Mouse (Mus musculus) heart, embryonic 10.5 days (tissue): ENCODE measurements around the gene Slc6a11. TPM values are rescaled to one million over a fixed set of nuclear protein-coding genes. Genes with fewer than 3 reads are reported as not detected.

Experiments used
- DNase-seq: peaks from one replicate; pipeline ENCODE4 v3.0.0-alpha.2; 2017; ENCODE audit warnings: low spot score
- H3K27ac ChIP-seq: fragments of 300-500 bp; sonication (generic); 2 replicates; pipeline ENCODE4 v1.5.1; 2016; ENCODE audit warnings: mild to moderate bottlenecking
- H3K27me3 ChIP-seq: fragments of 300-500 bp; sonication (generic); 2 replicates; pipeline ENCODE4 v1.6.1; 2016; ENCODE audit warnings: mild to moderate bottlenecking; ENCODE audit not compliant: poor library complexity, insufficient read depth, severe bottlenecking
- H3K36me3 ChIP-seq: fragments of 300-500 bp; sonication (generic); 2 replicates; pipeline ENCODE4 v1.6.1; 2016; ENCODE audit warnings: mild to moderate bottlenecking, moderate library complexity
- H3K4me1 ChIP-seq: fragments of 300-500 bp; sonication (generic); 2 replicates; pipeline ENCODE4 v1.6.1; 2016; ENCODE audit warnings: mild to moderate bottlenecking
- H3K4me3 ChIP-seq: fragments of 300-500 bp; sonication (generic); 2 replicates; pipeline ENCODE4 v1.5.1; 2016; ENCODE audit warnings: mild to moderate bottlenecking, moderate library complexity
- H3K9me3 ChIP-seq: fragments of 300-500 bp; sonication (generic); 2 replicates; pipeline ENCODE4 v1.6.1; 2016; ENCODE audit warnings: mild to moderate bottlenecking, moderate library complexity
- WGBS: fragments of 180-500 bp; shearing (Covaris S2); methylation state at CpG from one replicate; pipeline ENCODE4 v1.1.7; 2016; 5-methylcytosine and 5-hydroxymethylcytosine counted together
- polyA plus RNA-seq: library from polyadenylated mRNA; unstranded; fragments of >200 nt; fragmentation: Nextera tagmentation; extraction: Ambion mirVana; gene quantifications from 2 replicates; pipeline ENCODE4 v1.2.1, GENCODE M21; 2016

Slc6a11 gene
- 0.06 TPM in 1 of 2 replicates, not detected in the other for polyA plus RNA-seq

- Histone ChIP-seq H3K27me3 (peaks cover 78% of the 10 kb centered on the region), H3K4me1 (peaks cover 8% of the 10 kb centered on the region), H3K36me3 (no peaks in the 10 kb centered on the region), H3K9me3 (no peaks in the 10 kb centered on the region), H3K4me3 (peak within 1 kb of the TSS; percentile 60), H3K27ac (no peak within 1 kb of the TSS)
- 4% methylated on average over 76 of the region's 76 CpGs for WGBS
- DNase-seq: no peak
Measured at GRCm38 (mm10) chr6:114131122-114131872, at the start of gene Slc6a11. Slc6a11 (plus strand) TSS chr6:114131241.

GRCm38 (mm10) chr6:114087106-114087505, 43.9 kb upstream of the Slc6a11 start:
- WGBS: 22% methylated on average over 7 of the region's 7 CpGs
- Histone ChIP-seq H3K4me3 (no peak overlapping the region), H3K36me3 (no peaks in the 10 kb centered on the region), H3K27ac (no peak overlapping the region), H3K4me1 (no peaks in the 10 kb centered on the region), H3K27me3 (peaks cover 33% of the 10 kb centered on the region; the same call in 1 of the 2 replicates), H3K9me3 (no peaks in the 10 kb centered on the region)
- no peak for DNase-seq

DNA sequence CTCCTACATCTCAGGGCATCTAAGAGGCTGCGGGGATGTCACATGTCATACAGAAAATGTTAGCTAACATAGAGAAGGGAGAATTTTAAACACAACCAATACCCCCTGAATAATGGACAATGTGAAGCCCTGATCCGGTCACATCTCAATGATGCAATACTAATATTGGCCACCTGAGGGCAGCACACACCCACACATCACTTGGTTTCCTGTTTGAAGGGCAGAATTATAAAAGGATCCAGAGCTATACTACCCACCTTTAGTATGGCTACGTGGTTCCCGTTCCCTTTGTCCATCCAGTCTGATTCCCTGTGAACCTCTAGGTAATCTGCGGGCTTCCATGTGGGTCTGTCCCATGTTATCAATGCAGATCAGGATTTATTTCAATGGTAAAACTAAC, 41.4 kb upstream of the Slc6a11 start:
- H3K9me3 ChIP-seq: no peaks in the 10 kb centered on the region
- no peak for DNase-seq
- H3K4me1 ChIP-seq: no peaks in the 10 kb centered on the region
- no peak overlapping the region for H3K4me3 ChIP-seq
- H3K27me3 ChIP-seq: peaks cover 52% of the 10 kb centered on the region; the same call in 1 of the 2 replicates
- 21% methylated on average over 5 of the region's 5 CpGs for WGBS
- H3K27ac ChIP-seq: no peak overlapping the region
- no peaks in the 10 kb centered on the region for H3K36me3 ChIP-seq

DNA sequence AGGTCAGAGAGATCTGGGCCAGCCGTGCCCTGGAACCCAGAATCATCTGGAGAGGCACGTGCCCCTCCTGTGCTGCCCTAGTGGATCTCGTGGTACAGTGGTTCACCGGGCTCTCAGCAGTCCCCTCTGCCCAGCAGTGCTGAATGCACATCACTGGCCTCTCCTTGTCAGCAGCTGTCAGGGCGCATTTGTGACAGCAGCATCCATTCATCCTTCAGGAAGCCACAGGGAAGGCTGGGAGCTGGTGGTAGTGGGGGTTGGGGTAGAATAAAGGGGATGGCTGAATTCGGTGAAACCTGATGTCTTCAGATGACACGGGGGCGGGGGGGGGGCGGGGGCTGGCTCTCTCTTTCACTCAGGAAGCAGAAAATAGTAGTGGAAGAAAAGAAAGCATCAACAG, 38.8 kb upstream of the Slc6a11 start:
- no peaks in the 10 kb centered on the region for H3K36me3 ChIP-seq
- no peaks in the 10 kb centered on the region for H3K4me1 ChIP-seq
- peaks cover 54% of the 10 kb centered on the region; the same call in 1 of the 2 replicates for H3K27me3 ChIP-seq
- no peaks in the 10 kb centered on the region for H3K9me3 ChIP-seq
- no peak overlapping the region for H3K27ac ChIP-seq
- 42% methylated on average over 9 of the region's 9 CpGs for WGBS
- H3K4me3 ChIP-seq: no peak overlapping the region
- no peak for DNase-seq

DNA sequence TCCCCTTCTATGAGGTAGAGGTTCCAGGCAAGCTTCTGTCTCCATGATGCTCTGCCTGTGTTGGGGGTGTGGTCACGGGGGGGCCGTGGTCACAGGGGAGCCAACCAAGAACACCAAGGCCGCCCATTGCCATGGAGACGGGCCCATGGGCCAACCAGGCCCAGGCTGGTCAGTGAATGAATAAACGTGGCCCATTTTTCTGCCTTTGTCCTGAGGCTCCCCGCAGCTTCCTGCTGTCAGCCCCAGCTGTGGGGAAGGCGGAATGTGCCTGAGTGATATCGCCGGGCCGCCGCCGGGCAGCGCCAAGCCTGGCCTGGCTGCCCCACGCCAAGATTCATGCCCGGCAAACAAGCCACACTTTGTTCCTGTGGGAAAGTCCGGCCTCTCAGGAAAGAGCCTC, 36.8 kb upstream of the Slc6a11 start:
- no peak overlapping the region for H3K4me3 ChIP-seq
- H3K4me1 ChIP-seq: no peaks in the 10 kb centered on the region
- H3K27ac ChIP-seq: no peak overlapping the region
- H3K27me3 ChIP-seq: peaks cover 37% of the 10 kb centered on the region; the same call in 1 of the 2 replicates
- DNase-seq: no peak
- 65% methylated on average over 16 of the region's 16 CpGs for WGBS
- no peaks in the 10 kb centered on the region for H3K9me3 ChIP-seq
- no peaks in the 10 kb centered on the region for H3K36me3 ChIP-seq

DNA sequence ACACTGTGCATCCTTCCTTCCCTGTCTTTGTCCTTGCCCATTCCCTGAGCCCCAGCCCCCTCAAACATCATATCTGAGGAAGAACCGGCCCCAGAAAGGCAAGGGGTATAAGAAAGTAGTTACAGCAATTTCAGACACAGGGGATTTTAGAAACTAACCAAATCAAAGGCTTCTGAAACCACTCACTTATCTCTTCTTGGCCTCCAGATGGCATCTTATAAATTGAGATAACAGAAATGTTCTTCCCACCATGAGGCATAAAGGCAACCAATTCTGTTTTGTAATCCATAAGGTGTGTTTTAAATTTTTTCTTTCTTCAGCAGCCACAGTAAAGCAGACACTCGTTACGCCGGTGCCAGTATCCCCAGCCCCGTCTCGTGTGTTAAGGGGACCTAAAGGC, 34.5 kb upstream of the Slc6a11 start:
- H3K36me3 ChIP-seq: no peaks in the 10 kb centered on the region
- WGBS: 81% methylated on average over 6 of the region's 6 CpGs

GRCm38 (mm10) chr6:114101923-114102322, 29.1 kb upstream of the Slc6a11 start:
- Histone ChIP-seq H3K4me3 (no peak overlapping the region), H3K4me1 (no peaks in the 10 kb centered on the region), H3K27ac (no peak overlapping the region), H3K36me3 (no peaks in the 10 kb centered on the region), H3K27me3 (peaks cover 27% of the 10 kb centered on the region; the same call in 1 of the 2 replicates), H3K9me3 (no peaks in the 10 kb centered on the region)
- WGBS: 78% methylated on average over 8 of the region's 8 CpGs
- no peak for DNase-seq

More for the DNA sequence above, 34.5 kb upstream of the Slc6a11 start:
- Histone ChIP-seq H3K4me1 (no peaks in the 10 kb centered on the region), H3K4me3 (no peak overlapping the region), H3K27ac (no peak overlapping the region), H3K27me3 (peaks cover 28% of the 10 kb centered on the region; the same call in 1 of the 2 replicates), H3K9me3 (no peaks in the 10 kb centered on the region)
- no peak for DNase-seq

- 82% methylated on average over 5 of the region's 5 CpGs for WGBS
- Histone ChIP-seq H3K27ac (no peak overlapping the region), H3K4me3 (no peak overlapping the region), H3K4me1 (no peaks in the 10 kb centered on the region), H3K9me3 (no peaks in the 10 kb centered on the region), H3K27me3 (no peaks in the 10 kb centered on the region), H3K36me3 (no peaks in the 10 kb centered on the region)
- no peak for DNase-seq
Measured at GRCm38 (mm10) chr6:114119507-114119906, 11.5 kb upstream of the Slc6a11 start.

GRCm38 (mm10) chr6:114125530-114125929, 5.5 kb upstream of the Slc6a11 start:
- DNase-seq: no peak
- Histone ChIP-seq H3K27ac (no peak overlapping the region), H3K4me1 (no peaks in the 10 kb centered on the region), H3K36me3 (no peaks in the 10 kb centered on the region), H3K9me3 (no peaks in the 10 kb centered on the region), H3K27me3 (peaks cover 42% of the 10 kb centered on the region), H3K4me3 (no peak overlapping the region)
- 57% methylated on average over 5 of the region's 5 CpGs for WGBS

DNA sequence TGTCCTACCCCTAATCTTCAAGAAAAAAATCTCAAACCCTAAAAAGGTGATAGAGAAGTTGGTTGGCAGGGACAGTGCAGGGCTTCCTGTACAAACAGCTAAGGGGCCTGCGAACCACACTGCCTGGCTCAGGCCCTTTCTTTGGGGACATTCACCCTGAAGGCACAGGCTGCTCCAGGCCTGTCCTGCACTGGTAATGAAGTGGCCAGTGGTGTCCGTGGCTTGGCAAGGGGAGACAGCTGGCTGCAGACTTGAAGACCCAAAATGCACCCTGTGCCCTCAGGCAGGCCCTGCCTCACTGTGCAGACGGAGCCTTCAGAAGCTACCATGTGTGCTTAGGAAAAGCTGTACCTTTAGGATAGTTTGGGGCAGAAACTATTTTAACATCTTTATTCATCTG, 1.4 kb downstream of the Slc6a11 start:
- Histone ChIP-seq H3K27me3 (peaks cover 69% of the 10 kb centered on the region), H3K27ac (no peak overlapping the region), H3K4me1 (peaks cover 8% of the 10 kb centered on the region), H3K4me3 (no peak overlapping the region), H3K9me3 (no peaks in the 10 kb centered on the region), H3K36me3 (no peaks in the 10 kb centered on the region)
- WGBS: 72% methylated on average over 3 of the region's 3 CpGs
- no peak for DNase-seq

DNA sequence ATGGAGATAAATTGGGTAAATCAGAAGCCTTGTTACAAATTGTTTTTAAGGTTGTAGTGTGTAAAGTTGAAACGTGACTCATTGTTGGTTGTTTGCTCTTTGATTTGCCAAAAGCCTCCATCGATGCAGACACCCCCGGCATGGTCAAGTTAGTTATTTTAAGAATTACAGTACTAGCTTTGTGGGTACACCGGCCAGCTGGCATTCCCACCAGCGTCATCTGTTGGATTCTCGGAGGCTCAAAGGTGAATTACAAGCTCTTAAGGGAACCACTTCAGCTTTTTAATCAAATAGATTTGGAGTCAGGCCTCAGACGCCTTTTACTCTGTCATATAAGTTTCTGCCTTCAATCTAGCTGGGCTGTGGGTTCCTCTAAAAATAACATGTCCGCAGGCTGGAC, 1.9 kb downstream of the Slc6a11 start:
- no peak for DNase-seq
- H3K4me1 ChIP-seq: peaks cover 8% of the 10 kb centered on the region
- H3K36me3 ChIP-seq: no peaks in the 10 kb centered on the region
- H3K4me3 ChIP-seq: no peak overlapping the region
- peaks cover 66% of the 10 kb centered on the region for H3K27me3 ChIP-seq
- 78% methylated on average over 8 of the region's 8 CpGs for WGBS
- no peak overlapping the region for H3K27ac ChIP-seq
- no peaks in the 10 kb centered on the region for H3K9me3 ChIP-seq

DNA sequence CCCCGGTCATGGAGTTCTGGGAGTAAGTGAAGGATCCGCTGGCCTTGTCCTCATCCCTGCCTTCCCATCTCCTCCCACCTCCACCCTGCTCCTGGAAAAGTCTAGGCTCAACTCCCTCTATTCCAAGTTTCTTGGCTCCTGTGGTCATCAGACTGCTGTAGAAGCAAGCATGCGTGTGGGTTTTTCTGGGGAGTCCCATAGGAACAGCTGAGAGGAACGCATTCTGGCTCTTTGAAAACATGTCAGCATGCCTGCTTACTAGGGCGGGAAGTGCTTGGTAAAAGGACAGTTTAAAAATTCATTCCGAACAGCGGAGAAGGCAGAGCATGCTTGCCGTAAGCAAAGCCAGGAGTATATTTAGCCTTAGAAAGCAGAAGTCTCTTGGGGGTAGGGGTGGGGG, 7.9 kb downstream of the Slc6a11 start:
- H3K27ac ChIP-seq: no peak overlapping the region
- 85% methylated on average over 8 of the region's 8 CpGs for WGBS

DNA sequence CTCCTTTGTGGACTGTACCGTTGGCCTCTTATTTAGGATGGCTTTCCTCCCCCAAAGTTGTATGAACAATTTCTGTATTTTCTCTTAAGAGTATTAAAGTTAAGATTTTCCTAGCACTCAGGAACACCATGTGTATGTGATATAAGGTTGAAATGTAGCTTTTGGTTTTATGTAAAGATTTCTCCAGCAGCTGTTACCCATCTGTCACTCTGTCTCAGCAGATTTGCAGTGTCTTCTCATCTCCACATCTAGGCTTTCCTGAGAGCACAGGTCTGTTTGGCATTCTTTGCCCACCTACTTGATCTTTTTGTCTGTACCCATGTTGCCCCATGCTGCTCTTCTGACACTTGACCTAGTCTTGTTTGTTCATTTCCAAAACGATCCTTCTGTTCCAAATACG, 10.4 kb downstream of the Slc6a11 start:
- DNase-seq: no peak
- H3K27me3 ChIP-seq: peaks cover 6% of the 10 kb centered on the region; the same call in 1 of the 2 replicates
- 69% methylated on average over 3 of the region's 3 CpGs for WGBS
- H3K4me1 ChIP-seq: no peaks in the 10 kb centered on the region
- no peak overlapping the region for H3K4me3 ChIP-seq
- no peaks in the 10 kb centered on the region for H3K36me3 ChIP-seq
- no peaks in the 10 kb centered on the region for H3K9me3 ChIP-seq
- H3K27ac ChIP-seq: no peak overlapping the region

More for the DNA sequence above, 7.9 kb downstream of the Slc6a11 start:
- Histone ChIP-seq H3K36me3 (no peaks in the 10 kb centered on the region), H3K4me1 (no peaks in the 10 kb centered on the region), H3K9me3 (no peaks in the 10 kb centered on the region), H3K4me3 (no peak overlapping the region), H3K27me3 (peaks cover 5% of the 10 kb centered on the region; the same call in 1 of the 2 replicates)
- DNase-seq: no peak
